Mouse (Mus musculus) gastrocnemius, adult 18-20 months (tissue): ENCODE measurements around the gene Selenoo. TPM values are rescaled to one million over a fixed set of nuclear protein-coding genes. Genes with fewer than 3 reads are reported as not detected.
A peak's percentile ranks its signal among the peaks of the same experiment; 100 is the strongest.

ENCODE experiments used
- DNase-seq: peaks from one replicate; pipeline ENCODE4 v3.0.0; 2021; ENCODE audit warnings: low spot score
- total RNA-seq, 2 experiments: library from RNA; stranded (reverse); gene quantifications; 2 replicates each; pipeline ENCODE4 v1.2.3; 2021

Gene Selenoo
- total RNA-seq, 2 experiments from 2014 or later, result 14.7 to 15.5 TPM

DNA sequence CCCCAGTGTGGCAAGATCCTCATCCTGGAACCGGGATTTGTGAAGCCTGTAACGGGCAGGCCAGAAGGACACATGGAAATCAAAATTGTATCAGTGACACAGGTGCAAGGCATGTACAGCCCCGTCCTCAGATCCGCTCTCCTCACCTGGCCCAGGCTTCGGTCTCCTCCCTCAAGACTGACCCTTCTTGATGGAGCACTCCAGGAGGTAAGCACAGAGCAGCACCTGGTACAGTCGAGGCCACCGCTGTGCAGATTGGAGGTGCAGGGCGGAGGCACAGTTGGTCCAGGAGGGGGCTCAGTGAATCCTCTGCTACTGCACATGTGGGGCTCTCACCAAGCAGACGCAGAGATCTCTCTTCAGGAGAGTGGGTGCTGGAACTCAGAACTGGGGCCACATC, 36.5 kb downstream of the Selenoo start:
- DNase-seq, result no peak

DNA sequence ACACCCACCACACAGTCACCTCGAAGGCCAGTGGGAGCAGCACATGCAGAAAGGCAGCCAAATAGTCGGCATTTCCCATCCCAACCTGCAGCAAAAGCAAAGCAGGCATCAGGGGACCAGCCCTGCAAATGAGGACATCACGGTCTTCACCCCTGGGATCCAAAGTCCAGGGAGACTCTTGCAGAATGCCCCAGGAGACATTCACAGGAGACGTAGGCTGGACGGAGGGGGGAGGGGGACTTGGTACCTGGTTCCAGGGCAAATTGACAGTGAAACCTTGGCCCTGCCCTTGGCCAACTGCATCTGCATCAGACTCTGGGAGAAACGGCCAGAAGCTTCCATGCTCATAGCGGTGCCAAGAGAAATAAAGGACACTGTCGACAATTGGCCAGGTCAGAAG, 37.7 kb downstream of the Selenoo start:
- DNase-seq, result no peak

DNA sequence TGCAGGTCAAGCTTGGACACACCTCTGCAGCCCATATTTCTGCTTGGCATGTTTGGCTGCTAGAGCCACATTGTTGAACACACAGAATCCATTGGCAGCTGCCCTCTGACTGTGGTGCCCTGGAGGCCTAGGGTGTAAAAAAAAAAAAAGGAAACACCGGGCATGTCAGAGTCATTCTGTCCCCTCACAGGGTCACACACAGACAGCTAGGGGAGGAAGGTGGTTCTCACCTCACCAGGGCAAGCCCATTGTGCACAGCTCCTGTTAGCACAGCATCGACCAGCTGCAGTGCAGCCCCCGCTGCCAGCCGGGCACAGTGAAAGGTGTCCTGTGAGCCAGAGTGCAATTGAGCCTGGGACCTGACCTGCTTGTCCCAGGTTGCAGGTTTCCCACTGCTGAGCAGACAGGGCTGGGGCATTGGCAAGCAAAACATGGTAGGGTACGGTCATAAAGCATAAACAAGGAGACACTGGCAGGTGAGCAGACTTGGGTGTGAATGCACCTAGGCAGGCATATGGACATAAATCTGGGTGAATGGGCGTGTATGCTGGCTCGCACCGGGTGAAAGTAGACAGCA, 38.6 kb downstream of the Selenoo start:
- no peak for DNase-seq

DNA sequence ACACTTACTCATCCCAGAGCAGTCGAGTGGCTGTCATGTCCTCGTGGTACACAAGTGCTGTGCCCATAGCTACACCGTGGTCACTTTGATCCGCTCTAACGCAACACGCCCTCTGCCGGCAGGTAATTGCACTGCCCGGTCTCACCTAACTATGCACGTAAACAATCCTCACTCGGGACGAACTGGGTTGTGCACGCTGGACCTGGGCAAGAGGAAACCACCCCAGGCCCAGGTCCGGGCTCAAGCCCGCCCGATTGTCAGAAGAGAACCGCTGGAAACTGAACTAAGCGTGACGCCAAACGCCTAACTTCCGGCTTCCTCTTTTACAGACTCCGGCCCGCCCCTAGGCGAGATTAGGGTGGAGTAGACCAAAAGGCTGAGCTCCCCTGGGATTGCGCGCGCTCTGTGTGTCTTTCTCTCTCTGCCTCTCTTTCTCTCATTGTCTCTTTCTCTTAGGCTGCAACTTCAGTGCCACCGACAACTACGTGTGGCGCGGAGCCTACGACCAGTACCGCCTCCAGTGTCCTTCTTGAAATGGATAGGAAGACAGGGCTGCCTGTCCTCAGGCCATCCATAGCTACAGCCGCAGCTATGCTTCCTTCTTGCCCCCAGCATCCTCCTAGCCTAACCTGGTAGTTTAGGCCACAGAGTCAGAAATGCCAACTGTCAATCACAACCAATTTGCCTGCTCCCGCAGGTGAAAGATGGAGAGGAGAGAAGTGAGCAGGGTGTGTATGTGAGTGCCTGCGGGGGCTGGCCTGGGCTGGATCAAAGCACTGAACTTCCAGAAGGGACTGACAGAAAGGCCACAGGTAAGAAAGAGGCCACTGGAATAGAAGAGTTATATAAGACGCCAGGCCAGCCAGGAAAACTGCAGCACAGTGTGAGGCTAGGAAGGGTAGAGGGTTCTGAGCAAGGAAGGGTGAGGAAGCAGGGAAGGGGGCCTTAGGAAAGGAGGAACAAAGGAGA, 39.8 kb downstream of the Selenoo start, which contains the start of gene Hdac10:
Gene Hdac10, minus strand, starts transcription at position 319 of the 969 bp plus-strand sequence.
- DNase-seq, result peak; percentile 86

DNA sequence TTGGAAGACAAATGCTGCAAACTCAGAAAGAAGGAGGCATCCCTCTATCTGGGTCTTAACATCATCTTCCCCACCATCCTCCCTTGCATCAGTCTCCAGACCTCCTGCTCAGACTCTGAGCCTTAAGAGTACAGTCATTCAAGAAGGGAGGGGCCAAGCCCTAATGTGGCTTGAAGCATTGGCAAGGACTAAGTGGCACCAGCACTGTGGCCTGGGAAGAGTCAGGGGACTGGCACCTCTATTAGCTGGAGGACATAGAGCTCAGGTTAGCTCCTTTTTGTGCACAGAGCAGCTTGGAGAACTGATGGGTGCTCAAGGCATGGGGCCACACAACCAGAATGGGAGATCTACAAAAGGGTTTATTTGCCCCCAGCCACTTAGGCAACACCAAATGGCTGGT, 41.4 kb downstream of the Selenoo start:
- DNase-seq, result no peak

DNA sequence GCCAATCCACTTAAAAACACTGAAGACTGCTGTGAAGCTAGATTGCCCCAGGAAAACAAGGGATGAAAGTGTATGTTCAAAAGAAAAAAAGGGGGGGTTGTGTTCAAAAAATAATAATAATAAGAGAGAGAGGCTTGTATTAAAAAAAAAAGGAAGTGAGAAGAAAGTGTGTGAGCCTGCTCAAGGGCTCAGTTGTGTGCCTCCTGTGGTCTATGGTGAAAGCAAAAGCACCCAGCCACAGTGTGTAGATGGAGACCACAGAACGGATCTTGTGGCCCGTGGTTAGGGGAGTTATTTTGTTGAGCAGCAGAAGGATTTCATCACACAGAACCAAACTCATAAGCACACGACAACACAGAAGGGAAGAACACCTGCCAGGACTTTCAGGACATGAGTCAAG, 42.4 kb downstream of the Selenoo start:
- DNase-seq, result no peak

DNA sequence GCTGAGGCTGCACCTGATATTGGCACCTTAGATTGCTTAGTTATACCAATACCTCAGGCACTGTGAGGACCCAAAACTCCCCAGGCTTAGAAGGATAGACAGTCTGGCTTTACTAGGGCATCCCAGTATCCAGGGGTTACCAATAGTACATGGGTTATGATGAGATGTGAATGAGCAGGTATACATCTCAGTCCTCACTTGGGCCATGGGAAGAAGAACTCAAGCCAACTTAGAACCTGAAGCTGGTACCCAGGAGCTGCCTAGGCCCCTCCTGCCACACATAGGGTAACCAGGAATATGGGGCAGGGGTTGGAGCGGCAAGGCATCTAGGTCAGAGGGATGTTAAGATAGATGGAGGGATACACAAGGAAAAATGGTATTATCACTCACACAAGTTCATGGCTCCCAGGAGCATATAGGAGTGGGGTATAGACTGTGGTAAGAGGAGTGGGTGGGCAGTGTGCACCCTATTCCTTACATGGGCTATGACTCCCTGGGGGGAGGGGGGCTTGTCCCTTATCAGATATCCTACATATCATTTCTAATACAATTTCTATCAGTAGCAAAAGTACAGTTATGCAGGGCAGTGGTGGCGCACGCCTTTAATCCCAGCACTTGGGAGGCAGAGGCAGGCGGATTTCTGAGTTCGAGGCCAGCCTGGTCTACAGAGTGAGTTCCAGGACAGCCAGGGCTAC, 47.7 kb downstream of the Selenoo start:
- DNase-seq, result no peak

DNA sequence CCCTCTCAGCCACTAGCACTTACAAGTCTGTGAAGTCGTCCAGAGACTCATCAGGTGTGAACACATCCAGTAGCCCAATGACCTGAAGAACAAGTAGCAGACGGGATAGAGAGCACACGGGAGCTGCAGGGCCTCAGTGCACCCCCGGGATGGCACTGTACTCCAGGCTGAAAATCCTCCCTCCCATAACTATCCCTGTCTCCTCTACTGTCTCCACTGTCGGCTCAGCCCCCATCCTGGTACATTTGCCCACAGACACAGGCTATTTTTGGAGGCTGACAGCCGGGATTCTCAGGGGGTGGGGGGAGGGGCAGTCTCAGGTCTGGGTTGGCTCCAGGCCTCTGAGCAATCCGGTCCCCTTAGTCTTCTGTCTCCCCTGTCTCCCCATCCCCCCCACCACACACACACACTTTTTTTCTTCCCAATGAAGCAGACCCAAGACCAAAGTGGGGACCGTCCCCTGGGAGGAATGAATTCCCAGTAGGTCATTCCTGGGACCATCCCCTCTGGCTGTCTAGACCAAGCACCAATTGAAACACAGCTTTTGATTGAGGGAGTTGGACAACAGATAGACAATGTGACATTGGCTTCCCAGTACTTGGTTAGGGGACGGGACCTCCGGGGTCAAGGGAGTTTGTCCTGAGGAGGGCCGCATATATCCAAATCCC, 48.6 kb downstream of the Selenoo start:
- DNase-seq, result peak; percentile 38

DNA sequence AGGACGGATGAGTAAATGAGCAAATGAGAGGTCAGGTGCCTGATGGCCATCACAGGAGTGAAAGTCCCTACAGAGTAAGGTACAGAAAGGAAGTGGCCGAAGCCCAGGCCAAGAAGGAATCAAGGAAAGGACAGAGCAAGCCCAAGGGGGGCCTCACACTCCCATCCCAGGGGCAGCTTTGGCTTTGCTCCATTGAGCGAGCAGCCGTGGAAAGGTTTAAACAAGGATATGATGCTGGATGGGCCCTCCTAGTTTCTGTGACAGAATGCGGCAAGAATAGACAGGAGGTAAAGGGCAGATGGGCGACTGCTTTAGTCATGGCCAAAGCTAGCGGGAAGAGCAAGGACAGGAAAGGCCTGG, 49.1 kb downstream of the Selenoo start:
- DNase-seq, result no peak

DNA sequence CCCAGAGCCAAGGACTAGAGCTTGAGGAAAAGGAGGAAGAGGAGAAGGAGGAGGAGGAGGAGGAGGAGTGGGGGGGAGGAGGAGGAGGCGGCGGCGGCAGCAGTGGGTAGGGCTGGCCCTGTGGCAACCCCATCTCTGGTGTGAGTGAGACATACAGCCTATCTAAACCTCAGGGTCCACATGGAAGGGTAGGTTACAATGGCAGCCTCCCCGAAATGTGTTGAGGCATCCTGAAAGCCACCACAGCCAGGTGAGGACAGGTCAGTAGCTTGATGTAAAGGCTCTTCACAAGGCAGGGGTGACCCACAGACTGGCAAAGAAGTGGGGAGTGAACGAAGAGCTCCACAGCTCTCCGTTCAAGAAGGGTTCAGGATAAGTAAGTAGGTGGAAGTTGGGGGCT, 49.6 kb downstream of the Selenoo start:
- no peak for DNase-seq

DNA sequence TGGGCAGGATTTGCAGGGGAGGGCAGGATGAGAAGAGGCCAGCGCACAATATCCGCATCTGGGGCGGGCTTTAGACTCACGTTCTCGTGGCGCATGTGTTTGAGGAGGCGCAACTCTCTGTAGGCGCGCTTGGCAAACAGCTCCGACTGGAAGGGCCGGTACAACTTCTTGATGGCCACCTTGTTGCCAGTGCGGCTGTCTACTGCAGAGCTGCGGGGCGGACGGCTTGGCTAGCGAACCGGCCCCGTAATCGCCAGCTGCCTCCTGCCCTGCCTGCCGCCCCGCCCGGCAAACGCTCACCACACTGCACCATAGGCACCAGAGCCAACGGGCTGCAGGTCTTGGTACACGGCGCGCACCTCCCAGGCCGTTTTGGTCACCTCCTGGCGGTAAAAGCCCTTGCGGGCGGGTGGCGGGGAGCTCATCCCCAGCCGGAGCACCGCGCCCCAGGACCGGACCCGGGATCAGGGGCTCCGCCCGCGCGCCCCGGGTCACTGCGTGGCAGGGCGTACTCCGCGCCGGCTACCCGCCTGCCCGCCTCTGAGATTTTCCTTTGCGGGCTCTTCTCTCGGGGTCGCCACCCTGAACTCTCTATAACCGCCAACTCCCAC, 51.3 kb downstream of the Selenoo start:
- peak; percentile 69 for DNase-seq

DNA sequence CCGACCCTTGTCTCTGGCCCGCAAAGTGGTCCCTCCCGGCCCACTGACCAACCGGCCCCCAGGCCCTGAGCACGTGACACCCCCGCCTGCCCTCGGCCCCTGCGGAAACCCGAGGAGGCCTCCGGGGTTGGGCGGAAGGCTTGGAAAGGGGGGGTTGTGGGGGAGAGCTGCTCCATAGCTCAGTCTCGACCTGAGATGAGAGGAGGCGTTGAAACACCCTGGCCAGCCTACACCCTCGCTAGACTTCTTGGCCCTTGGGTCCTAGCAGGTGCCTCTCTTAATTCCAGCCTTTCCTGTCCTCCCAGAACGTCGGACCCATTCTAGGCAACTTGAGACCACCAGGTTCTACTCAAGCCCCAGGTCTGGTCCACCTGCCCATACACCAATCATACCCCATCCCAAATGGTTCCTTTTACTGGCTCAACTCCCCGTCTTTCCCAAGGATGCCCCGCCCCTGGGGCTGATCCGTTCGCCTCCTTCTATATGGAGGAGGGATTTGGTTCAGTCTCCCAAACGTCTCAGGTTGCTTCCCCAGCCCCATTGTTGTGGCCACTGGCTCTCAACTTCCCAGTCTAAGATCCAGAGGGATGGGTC, 51.9 kb downstream of the Selenoo start, which contains the start of gene Mapk12:
Gene Mapk12, minus strand, starts transcription at position 45 of the 594 bp plus-strand sequence.
- peak; percentile 83 for DNase-seq

DNA sequence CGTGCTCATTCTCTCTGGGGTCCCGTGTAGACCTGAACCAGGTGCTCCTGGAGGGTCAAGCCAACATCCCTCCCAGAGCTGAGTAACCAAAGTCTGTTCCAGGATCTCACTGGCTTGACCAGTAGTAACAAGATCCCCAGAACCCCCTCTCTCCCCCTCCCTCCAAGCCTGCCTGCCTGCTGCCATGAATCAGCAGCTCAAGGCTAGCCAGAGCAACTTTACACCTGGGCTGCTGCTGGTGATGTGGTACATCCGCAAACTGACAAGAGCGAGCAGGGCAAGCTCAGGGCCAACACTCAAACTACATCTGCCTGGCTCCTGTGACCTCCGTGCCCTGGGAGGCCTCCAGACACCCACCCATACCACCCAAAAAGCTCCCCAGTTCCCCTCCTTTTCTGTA, 52.6 kb downstream of the Selenoo start:
- DNase-seq, result peak; percentile 61

DNA sequence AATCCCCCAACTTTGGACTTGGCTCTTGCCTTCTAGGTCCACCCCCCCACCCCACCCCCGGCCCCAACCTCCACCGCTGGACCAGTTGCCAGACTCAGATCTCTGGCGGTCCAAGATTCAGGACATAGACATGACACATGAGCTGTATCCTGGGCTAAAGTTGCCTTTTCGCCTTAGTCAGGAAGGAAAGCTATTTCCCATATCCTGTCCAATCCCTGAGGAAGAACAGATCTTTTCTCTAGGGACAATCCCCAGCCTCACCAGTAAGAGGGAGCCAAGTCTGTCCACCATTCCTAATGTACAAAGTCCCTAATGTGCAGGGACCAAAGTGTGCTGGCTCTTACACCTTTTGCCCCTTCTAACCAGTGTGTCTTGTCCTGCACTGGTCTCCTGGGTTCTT, 53.0 kb downstream of the Selenoo start:
- no peak for DNase-seq

DNA sequence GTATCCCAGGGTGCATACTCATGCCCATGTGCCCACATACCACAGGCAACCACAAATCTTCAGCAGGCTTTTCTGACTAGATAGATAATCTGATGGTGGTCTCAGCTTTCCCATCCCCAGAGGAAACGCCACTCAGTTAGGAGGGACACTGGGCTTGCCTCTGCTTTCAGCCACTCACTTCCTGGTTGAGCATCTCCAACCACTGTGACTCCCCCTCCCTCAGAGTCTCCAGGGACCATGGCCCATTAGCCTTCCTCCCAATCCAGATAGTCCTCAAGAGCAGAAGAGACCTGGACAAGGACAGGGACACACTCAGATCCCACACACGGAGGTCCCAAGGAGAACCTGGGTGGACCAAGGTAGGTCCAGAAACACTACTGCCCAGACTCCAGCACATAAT, 54.2 kb downstream of the Selenoo start:
- DNase-seq, result no peak

DNA sequence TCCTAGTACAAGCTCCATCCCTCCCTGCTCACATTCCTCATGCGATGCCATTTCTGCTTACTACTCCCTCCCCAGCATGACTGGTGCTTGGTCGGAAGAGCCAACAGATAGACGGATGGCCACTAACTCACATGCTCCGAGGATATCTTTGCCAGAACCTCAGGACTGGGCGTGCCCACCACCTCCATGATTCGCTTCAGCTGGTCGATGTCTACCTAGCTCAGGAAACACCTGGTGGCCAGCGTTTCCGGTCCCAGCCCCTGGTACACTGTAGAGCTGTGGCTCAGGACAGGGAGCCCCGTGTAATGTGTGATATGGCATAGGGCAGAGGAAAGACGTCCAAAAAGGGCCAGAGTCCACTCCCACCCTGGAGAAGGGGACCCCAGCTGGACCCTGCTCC, 56.1 kb downstream of the Selenoo start:
- DNase-seq, result no peak

DNA sequence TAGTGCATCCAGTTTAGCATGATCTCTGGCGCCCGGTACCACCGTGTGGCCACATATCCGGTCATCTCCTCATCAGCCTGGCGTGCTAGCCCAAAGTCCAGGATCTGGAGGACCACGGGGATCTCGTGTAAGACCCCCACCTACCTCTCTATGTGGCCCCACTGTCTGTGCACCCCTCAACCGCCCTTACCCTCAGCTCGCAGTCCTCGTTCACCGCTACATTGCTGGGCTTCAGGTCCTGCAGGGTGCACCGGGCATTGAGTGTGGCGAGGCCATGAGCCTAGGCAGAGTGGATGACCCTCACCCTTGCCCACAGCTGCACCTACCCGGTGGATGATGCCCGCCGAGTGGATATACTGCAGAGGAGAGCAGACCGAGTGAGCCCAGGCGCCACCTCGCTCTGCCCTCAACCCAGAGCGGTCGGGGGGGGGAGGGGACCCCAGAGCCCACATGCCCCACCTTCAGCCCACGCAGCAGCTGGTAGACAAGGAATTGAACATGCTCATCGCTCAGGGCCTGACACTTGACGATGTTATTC, 57.0 kb downstream of the Selenoo start:
- DNase-seq, result no peak

DNA sequence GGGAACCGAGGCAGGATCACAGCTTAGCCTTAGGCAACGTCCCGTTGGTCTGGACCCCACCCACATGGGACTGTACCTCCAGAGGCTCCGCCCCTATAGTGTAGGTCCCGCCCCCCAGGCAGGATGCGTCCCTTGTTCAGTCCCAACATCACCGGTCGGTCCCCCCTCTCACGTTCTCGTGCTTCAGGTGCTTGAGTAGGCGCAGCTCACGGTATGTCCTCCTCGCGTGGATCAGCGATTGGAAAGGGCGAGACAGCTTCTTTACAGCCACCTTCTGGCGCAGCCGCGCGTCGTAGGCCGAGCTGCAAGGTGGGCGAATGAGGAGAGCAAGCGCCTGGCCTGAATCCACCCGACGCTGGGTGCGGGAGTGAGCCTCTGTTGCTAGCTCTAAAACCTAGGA, 57.7 kb downstream of the Selenoo start:
- DNase-seq, result no peak

DNA sequence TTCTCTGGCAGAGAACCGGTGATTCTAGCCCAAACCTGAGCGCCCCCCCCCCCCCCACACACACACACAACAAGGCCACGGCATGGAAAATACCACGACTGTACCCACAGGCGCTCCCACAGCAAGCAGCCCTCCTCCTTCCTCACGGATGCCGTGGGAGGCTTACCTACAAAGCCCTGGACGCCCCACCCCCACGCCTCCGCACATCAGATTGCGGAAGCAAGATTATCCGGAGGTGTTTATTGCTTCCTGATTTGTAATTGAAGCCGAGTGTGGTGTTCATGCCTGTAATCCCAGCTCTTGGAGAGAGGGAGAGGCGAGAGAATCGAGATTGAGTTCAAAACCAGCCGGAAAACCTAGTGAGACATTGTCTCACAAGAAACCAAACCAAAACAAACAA, 58.1 kb downstream of the Selenoo start:
- DNase-seq, result no peak

DNA sequence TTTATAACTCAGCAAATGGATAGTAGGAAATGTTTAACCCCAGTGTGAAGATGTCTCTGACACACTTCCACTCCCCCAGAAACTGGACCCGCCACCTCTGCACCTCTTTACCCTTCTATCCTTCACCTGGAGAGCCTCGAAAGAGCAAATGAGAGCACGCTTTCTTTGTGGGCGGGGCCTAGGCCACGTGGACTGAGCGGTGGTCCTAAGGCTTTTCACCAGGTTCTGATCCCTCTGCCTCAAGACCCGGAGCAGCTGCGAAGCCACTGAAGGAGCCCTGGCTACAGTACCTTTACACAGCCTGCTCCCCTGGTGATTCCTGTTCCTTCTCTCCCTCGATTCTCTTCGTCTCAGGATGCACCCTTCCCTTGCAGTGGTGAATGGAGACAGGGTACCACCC, 58.6 kb downstream of the Selenoo start:
- DNase-seq, result no peak

DNA sequence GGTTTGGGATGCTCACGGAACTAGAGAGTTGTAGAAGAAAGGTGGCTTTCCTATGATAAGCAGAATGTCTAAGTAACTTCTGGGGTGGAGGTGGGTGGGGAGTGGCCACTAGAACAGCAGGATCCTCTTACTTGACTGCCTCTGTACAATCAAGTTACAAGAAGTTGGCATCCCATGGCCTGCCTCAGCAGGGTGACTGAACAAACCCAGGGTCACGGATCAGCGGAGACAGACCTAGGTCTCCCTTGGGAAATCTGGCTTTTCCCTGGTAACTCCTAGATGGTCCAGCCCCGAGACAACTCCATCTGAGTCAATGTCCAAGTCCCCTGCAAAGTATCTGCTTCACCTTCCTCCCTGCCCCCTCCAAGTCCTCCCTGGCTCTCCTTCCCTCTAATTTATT, 59.0 kb downstream of the Selenoo start:
- DNase-seq, result no peak
